Mouse (Mus musculus) bone marrow, adult 2 months (tissue): ENCODE results near the gene Ehbp1.

ENCODE experiments used
- CTCF ChIP-seq: fragments of 200-500 bp; IDR thresholded peaks from 2 replicates; pipeline ENCODE4 v1.5.1; 2011; ENCODE audit warnings: low read length, control low read depth; ENCODE audit not compliant: control insufficient read depth, insufficient read depth
- POLR2A ChIP-seq: fragments of 200-500 bp; IDR thresholded peaks from 2 replicates; pipeline ENCODE4 v1.6.1; 2011; ENCODE audit warnings: low read depth, mild to moderate bottlenecking, control low read depth, low read length, borderline replicate concordance; ENCODE audit not compliant: control insufficient read depth

DNA sequence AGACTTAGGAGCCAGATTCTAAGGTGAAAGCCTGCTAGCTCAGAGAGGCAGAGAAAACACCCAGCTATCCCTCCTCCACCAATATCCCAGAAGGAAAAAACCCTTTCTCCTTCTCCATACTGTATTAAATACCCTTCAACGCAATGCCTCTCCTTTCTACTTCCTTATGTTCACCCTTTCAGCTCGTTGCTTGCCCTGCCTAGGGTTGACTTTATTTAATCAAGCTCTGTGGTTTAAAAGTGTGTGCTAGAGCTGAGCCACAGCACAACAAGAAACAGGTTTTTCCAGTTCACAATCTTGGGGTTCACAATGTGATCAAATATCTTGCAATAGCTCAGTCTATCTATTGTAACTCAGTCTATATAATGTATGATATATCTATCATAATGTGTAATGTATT, 7.9 kb upstream of the Ehbp1 start:
- TF ChIP-seq CTCF (no peak), POLR2A (no peak)
